Mouse (Mus musculus): ENCODE measurements around the gene Pex5l.
A peak's percentile ranks its signal among the peaks of the same experiment; 100 is the strongest.

The Pex5l gene

DNA sequence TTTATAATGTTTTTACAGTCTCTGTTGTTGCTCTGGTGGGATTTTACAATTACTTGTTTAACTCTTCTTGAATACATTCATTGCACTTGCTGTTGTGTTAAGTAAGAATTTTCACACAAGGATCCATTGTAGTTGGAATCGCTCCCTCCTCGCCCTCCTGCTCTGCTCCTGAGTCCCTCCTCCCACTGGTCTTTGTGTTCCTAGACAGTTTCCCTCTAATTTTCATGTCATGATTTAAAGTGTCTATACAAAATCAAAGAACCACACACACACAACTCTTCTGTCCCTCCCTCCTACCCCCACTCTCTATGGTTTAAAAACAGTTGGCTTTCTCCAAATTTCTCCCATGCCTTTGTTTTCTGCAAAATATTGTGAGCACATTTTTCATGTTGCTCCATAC is 81.6 kb downstream of the Pex5l start:
- DNase-seq = no peak

DNA sequence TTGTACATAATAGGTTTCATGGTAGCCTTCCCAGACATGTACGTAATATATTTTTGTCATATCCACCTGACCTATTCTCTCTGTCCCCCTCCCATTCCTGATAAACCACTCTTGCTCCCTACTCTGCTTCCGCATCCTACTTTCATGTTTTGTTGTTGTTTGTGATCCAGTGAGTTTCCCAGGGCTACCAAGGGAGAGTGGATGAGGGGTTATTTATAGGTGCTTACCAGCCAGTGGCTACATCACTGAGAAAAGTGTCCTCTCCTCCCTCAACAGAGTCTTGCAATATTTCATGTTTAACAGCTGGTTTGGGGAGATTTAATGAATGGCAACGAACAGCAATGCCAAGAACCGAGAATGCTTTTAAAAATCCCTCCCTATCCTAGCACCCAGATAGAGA is 82.0 kb downstream of the Pex5l start:
- DNase-seq = no peak

DNA sequence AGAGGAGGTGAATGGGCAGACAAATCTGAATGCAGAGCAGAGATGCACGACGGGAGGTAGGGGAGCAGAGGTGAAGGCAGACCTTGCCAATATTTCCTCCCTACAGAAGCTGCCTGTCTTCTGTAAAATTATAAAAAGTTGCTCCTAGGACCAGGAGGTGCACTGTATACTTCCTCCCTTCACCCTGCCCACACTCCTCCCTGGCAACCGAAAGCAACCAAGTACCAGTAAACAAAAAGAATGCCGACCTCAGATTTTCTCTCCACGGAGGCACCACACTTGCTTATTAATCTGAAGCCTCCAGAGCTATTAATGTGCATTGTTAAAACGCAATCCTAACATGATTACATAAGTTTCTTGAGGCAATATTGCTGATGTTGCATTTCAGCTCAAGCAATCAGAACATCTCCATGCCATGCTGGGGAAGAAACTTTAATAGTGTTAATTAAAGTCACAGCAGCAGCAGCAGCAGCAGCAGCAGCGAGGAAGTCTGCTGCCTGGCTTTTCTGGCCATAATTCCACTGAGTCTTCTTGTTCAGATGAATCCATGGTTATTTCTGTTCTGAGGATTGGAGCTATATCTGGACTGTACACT is 82.6 kb downstream of the Pex5l start:
- no peak for DNase-seq

DNA sequence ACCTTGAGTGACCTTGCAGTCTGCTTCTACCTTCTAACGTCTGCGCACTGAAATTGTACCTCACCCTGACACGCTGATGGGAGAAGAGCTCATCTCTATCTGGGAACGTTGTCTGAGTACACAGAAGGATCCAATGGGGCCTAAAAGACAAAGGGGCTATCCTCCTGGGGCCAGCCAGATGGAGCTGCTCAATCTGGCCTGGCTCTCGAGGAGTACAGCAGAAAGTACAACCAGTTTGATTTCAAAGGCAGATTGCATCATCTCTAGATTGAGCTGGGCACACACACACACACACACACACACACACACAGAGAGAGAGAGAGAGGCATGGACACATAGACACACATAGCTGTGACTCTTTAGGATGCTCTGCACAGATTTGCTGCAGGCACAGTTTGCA is 94.7 kb downstream of the Pex5l start:
- no peak for DNase-seq

DNA sequence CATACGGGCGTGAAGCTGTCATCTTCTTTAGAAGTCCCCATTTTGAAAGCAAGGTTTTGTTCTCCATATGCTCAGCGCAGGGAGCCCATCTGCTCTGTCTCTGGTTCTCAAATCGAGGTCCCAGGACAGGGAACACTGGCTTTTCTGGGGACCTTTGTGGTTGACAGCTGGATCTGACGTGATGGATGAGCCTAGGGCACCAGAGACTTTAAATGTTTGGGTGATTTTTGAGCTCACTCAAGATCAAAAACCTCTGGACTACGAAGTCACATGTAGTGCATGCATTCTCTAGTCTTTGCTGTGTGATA is 98.3 kb downstream of the Pex5l start:
- no peak for DNase-seq

DNA sequence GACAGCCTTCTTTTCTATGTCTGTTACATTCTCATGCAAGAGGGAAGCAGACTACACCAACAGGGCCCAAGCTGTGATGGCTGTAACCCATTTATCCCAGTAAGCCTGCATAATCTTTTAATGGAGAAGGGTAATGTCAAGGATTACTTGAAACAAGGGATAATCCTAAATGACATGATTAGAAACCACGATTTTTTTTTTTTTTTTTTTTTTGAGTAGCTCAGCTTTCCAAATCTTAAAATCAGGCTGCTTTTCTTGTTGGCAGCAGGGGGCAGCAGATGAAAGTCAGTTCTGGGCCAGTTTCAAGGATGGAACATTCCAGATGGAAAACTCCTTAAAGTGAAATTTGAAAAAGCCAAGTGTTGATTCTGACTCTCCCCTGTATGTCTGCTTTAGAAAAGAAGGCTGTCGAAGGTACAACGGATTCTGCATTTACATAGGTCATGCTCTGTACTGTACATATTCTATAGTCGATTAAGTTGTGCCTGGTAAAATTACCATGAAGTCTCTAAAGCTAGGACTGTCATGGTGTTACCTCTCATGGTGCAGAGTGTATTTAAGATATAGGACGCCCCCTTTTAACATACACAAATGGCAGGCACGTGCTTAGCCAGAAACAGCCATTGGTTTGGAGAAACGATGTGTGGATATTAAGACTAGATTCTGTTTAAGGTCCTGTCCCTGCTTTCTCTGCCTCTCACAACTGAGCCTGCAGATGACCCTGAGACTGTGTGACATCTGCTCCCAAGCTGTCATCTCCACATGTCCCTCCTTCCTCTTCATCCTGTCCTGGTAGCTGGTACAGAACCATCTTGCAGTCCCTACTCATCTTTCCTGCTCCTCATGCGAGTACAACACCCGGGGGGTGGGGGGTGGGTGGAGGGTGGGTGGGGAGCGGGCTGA is 98.9 kb downstream of the Pex5l start:
- DNase-seq = peak; percentile 52

DNA sequence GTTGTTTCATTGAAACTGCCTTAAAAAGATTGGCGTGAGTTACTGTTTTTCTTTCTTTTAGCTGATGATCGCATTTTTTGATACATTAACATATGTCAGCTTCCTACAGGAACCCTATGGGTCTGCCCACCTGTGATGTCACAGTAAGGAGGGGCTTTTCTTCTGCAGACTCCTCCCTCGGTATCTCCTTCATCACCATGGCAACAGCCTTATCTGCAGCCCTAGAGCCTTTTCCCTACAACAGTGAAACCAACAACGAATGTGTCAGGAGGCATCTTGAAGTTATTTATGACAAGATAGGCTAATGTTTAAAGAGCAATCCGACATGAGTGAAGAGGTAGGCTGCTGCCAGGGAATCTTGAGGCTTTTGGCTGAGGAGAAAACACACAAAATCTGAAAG is 118.5 kb downstream of the Pex5l start:
- DNase-seq = no peak

DNA sequence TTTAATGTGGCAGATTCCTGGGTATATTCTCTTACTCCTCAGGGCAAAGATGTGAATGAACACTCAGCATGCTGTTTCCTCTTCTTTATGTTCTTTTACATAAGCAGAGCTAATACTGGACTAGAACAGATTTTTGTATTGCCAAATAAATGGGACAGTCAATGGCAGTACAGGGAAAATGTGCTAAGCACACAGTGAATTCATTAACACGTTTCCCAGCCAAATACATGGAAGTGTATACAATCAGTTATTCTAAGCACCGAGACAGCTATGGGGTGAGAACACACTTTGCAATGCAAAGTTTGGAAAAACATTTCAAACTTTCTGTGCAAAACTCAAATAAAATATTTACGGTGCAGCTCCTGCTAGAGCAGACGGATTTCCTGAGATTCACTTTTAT is 139.1 kb downstream of the Pex5l start:
- DNase-seq = no peak

DNA sequence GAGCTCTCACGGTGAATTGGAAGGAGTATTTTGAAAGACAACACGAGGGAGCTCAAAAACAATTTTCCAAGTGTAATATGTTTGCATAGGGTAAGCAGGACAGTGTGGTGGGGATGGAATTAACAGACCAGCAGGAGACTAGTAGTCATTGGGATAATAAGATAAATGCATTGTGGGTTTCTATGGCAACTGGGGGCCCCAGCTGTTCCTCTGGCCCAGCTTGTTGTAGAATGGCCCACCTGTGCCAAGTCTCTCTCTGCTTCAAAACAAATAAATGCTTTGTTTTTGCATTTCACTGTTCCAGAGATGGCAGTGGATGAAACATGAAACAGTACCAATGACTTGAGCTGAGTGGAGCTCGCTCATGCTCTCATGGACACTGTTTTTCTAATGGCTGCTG is 141.3 kb downstream of the Pex5l start:
- DNase-seq = no peak

DNA sequence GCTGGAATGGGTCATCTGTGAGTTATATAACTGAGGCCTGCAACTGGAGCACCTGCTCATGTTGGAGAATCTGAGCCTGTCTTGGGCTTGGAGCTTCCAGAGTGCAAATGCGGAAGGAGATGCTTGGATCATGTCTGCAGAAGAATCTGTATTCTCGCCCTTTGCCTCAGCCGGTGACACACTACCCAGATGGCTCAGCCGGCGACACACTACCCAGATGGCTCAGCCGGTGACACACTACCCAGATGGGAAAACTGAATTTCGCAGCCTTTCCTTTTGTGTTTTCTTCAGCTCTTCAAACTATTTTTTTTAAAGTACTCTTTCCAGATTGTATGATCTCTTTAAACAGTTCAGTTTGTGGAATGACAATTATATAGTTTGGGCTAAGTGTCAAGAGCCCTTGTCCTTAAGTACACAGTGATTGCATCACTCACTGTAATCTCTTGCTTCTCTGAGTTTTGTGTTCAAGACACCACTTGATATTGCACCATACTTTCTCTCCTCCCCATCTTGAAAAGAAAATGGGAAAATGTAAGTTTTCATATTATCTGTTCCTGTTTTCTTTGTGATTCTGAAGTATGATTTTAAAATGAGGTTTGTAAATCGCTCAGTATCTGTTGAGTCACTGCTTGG is 142.5 kb downstream of the Pex5l start:
- DNase-seq = no peak

DNA sequence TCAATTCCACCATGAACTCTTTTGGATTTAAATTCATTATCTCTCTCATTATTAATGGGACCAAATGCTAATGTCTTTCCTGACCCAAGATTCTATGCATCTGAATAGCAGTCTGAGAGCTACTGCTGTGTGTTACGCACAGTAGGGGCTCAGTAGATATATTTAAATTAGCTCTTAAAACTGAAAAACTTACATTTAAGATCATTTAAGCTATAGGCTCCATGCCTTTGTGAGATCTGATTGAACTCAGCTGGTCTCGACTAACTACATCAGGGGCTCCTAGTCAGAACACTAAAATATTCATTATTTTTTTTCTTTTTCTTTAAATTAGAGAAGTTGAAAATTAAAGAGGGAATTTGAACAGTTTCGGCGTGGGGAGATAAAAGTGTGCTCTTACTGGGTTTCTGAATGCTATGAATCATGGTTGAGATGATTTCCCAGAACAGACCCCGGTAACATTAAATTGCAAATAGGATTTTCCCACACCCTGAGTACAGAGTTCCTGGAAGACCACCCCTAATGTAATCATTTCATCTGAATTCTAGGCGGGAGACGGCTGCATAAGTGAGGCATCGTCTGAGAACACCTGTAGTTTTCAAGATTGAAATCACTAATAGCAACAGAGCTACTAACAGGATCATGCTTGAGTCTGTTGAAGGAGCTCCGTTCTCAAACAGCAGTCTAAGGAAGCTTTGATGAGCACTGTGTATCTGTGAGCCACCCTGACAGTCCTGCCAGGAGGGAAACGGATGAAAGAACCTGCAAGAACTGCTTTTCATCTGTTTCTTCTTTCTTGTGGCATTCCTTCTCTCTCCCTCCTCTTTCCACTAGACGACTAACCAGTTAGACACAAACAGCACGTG is 151.1 kb downstream of the Pex5l start:
- DNase-seq = no peak

DNA sequence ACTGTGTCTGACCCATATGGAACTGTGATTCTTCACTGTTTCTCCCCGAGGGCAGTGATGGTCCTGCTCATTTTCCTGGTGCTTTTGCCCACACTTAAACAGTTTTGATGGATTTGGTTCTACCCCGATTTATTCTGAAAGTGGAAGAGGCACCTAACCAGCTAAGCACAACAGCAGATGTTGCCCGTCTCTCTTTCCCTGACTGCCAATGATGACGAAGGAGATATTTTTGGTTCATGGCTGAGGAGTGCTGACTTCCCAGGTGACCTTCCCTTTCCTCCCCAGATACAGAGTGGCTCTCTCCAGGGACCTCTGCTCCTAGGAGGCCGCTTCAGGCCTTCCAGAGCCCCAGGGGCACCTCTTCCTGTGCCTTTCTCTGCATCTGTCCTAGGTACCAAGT is 155.2 kb downstream of the Pex5l start:
- no peak for DNase-seq

DNA sequence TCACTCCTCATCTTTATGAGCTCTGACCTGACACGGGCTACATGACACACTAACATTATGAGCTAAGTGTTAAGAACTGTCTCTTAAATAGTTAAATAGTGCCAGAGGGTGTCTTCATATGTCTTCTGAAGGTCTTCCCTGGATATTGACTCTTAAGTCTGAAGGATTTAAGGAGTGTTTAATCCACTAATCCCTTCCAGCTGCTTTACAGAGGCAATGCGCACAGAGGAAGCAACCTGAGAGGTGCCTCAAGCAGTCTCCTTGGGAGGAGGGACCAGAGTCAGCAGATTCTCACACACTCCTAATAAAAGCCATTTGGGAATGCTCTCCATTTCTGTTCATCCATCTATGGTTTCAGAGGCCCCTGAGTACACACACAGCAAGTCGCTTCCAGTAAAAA is 157.9 kb downstream of the Pex5l start:
- DNase-seq = no peak

DNA sequence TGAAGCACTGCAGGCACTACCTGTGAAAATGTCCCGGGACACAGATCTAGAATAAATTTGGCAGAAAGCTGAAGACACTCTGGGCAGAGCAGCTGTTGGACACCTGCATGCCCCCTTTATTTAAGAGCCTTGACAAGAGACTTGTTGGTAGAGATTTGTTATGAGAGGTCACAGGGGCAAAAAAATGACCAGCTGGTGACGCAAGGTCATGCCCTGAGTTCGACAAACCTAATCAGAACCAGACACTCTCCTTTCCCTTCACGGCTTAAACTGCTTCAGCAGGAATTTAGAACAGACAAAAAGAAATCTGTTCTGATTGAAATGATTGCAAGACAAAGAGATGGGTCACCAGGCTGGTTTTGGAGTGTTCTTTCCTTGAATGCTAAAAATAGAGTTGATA is 163.1 kb downstream of the Pex5l start:
- no peak for DNase-seq

DNA sequence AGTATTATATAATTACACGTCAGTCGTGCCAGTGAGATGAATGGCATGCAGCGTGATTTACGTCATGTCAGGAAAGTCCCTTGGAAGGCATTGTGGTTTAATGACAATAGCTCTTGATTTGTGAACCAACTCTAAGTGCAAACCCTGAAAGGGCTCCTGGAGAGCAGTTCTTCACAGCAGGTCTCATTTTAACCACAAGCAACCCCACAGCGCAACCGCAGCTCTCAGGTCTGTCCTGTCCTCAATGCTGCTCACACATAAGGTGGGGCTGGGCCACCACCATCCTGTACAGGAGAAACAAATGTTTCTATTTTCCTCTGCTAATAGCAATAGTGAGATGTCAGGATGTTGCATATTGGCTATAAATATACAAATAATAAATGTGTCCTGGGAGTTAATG is 163.8 kb downstream of the Pex5l start:
- no peak for DNase-seq

DNA sequence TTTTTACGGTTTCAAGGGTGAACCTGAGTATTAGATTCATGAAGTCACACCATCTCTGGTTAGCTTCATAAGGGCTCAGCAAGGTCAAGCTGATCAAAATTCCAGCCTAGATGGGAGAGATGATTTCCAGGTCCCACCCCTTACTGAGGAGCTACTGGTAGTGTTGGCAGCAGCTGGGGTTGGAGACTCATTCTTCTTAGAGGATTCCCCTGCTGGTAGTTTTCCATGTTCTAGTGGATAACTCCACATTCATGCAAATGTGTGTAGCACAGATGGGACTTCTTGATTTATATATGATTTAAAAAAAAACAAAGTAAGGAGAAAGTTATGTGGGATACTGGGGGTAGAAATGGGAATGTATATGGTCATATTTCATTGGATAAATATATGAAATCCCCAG is 172.8 kb downstream of the Pex5l start:
- no peak for DNase-seq

DNA sequence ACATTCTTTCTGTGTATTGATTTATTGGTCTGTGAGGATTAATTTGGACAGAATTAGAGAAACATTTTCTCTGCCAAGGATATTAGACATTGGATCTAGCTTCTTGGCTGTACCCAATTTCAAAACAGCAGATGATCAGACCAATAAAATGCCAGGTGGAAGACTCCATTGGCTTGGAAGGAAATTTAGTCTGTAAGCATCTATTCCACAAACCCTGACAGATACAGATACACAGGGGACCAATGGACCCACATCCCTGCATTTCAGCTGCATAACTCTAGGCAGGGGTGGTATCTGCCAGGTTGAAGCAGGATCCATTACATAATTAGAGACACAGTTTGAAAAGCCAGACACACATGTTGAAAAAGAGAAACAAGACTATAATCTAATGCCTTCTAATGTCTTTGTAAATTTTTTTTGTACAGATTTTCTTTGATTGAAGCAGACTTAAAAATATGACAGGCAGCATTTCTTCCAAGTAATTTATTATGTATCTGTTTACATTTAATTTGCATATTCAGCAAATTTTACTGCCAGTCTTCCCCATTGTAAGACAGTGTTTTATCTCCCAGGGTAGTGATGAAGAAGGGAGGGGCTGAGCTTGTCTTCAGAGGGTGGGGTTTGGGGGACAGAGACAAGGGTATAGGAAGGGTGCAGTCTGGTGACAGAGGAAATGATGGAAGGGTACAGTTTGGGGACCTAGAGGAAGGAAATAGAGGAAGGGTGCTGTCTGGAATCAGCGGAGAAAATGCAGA is 174.2 kb downstream of the Pex5l start:
- DNase-seq = no peak

DNA sequence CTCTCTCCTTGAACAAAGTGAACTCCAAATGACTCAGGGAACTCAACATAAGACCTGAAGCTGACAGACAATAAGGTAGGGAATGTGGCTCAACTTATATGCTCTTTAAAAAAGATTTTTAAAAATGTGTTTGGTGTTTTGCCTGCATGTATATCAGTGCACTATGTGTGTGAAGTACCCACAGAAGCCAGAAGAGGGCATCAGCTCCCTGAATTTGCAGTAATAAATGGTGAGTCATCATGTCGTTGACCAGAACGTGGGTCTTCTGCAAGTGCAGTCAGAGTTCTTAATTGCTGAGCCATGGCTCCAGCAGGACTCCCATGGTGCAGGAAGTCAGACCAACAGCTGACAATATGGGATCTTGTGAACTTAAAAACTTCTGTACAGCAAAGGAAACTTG is 177.5 kb downstream of the Pex5l start:
- peak; percentile 20 for DNase-seq

DNA sequence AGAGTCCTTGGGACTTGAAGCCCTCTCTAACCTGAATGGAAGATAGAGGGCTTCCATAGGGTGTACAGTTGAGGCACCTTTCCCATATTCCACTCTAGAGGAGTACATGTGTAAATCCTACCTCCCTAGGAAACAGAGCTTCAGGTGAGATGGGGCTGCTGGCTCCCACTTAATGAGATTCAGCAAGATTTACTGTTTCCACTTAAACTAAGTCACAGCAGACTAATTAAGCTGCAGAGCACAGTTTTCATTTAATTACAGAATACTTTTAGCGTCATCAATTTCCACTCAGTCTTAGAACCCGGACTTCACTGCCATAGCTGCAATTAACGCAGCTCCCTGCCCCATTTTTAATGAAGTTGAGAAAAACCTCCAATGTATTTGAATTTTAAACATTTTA is 181.6 kb downstream of the Pex5l start:
- DNase-seq = no peak

DNA sequence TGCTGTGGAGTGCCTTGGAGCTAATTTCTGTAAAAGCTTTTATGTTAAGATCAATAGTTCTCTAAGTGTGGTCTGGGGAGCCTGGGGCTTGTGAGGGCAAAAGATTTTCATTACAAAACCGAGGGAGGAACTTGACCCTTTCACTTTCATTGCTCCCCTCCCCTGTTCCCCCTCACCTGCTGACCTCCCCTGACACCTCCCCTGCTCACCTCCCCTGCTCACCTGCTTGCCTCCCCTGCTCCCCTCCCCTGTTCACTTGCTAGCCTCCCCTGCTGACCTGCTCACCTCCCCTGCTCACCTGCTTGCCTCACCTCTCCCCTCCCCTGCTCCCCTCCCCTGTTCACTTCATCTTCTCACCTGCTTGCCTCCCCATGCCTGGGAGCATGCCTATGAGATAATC is 191.7 kb downstream of the Pex5l start:
- no peak for DNase-seq

DNA sequence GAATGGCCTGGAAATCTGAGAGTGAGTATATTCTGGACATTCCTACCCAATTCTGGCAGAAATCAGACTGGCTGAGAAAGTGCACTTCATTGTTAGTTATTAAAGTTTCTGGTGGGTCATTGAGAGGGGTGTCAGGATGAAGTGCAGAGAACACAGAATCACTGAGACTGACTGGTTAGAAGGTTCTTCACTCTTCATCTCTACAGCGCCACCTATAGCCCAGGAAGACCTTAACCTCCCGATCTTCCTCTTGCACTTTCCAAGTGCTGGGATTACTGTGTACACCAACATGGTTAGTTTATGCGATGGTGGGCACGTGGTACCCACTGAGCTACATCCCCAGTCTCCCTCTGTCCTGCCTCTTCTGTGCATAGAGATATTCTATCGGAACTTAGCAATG is 195.6 kb downstream of the Pex5l start:
- DNase-seq = no peak

DNA sequence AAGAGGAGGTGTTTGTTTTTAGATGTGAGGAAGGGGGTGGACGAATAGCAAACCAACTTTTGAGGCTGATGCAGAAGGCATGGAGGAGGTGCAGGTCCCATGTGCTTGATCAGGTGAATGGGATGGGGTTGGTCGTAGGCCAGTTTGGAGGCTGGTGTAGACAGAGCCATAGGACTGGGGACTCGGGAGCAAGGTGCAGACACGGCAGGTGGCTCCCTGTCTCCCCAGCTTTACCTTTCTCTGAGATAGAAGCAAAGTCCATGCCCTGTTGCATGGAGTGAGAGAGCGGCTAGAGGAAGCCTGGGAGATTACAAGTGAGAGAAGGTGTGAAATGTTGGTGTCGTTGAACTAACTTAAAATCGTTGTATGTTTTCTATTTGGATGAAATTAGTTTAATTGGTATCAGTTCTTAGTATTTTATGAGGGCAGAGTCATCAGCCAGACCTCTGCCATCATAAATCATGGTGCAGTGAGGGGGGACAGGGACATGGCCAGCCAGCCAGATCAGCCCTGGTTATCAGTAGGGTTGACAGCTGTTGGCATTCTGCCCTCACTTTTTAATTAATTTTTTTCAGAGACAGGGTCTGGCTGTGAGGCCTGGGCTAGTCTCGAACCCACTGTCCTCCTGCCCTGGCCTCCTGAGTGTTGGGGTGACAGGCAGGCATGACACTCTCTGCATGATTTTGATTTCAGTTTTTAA is 203.1 kb downstream of the Pex5l start:
- DNase-seq = no peak
